Mouse (Mus musculus) lung, adult 2 months (tissue): ENCODE results near the gene Ncoa3.

ENCODE experiments used
- CTCF ChIP-seq: fragments of 200-500 bp; IDR thresholded peaks from 2 replicates; pipeline ENCODE4 v1.5.1; 2011; ENCODE audit warnings: mild to moderate bottlenecking, low read length, control low read depth; ENCODE audit not compliant: insufficient read depth
- POLR2A ChIP-seq: fragments of 200-500 bp; IDR thresholded peaks from 2 replicates; pipeline ENCODE4 v1.6.1; 2011; ENCODE audit warnings: low read depth, mild to moderate bottlenecking, control low read depth, low read length, borderline replicate concordance; ENCODE audit errors: extremely low read depth

DNA sequence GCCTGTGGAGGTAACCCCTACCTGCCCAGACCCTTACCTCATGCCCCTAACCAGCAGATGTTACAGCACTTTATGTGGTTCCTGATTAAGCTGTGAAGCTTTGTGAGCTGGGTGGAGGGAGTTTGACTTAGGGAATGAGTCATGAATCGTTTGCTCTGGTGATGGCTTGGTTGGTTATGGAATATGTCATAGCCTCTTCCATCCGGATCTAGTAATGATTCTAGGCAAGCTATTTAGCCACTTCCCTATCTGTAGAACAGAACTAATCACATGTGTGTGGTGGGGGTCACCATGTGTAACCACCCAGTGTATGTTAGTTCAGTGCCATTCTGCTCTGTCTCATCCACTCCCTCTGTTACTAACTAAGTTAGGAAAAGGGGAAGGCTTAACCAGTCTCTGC, 52.6 kb downstream of the Ncoa3 start:
- TF ChIP-seq CTCF (no peak), POLR2A (no peak)
